Mouse (Mus musculus) mammary gland, adult 2 months (tissue): Measurements from ENCODE around the gene Ralgps1. TPM values are rescaled to one million over a fixed set of nuclear protein-coding genes. Genes with fewer than 3 reads are reported as not detected.

ENCODE experiments used
- polyA plus RNA-seq: library from polyadenylated mRNA; depleted of rRNA; stranded (reverse); fragments of >200 nt; gene quantifications from 2 replicates; pipeline ENCODE4 v1.2.3, GENCODE M21; 2012; ENCODE audit warnings: low replicate concordance; rRNA removed

The Ralgps1 gene
- polyA plus RNA-seq, result 4.7 and 5.5 TPM in 2 replicates

DNA sequence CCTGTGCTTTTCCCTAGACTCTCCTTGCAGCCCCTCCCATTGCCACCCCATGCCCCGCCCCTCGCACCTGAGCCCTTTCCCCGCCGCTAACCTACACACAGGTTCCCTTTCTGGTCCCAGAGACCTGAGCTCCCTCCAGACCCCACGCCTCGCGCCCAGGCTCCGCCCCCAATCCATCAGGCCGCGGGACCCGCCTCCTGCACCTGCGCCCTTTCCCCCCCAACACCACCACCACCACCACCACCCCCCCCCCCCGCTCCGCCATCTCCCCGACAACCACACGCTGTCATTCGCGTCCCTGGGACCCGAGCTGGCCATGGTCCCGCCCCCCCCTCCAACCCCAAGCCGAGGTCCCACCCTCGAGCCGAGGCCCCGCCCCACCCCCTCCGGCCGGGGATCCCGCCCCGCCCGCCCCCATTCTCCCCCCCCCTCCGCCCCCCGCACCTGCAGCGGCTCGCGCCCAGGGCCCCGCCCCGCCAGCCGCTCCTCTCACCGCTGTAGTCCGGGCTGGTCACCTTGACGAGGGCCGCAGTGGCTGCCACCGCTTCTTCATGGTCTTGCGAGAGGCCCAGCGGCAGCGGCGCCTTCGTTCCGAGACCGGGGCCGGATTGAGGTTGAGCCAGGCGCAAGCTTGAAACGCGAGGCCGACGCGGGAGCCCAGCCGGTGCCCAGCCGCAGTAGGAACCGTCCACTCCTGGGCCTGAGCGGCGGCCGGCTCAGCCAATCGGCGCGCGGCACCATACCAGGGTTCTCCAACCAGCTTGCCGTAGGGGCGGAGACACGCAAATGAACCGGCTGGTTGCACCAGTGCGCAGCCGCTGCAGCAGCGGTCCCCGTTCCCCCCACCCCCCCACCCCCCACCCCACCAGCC, at the start of gene Ralgps1:
Ralgps1 (minus strand) TSS at position 710 of the 871 bp plus-strand sequence.

GRCm38 (mm10) chr2:33215700-33216509, 155.4 kb downstream of the Ralgps1 start, which contains the start of gene Angptl2:
Angptl2 (plus strand) TSS chr2:33216069.

DNA sequence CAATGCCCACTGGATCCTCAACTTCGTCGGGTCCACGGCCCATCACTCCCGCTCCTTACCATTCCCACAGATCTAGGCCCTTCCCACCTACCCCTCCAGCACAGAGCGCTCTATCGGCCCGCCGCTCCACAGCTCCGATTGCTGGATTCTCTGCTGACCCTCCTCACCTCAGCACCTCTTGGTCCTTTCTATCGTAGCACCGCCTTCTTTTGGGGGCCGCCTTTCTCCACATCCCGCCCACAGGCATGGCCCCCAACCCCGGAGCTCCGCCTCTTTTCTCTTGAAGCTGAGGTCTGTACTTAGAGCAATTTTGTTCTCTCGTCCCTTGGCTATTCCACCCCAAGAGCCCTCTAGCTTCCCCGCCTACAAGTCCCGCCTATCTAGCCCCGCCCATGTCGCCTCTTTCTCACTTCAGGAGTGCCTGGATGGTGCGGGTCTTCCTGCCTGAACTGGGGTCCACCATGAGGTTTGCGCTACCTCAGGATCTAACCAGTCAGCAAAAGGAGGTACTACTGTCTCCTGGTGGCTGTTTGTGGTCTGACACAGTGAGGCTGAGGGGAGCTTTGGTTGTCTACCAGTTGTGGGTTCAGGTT, 239.7 kb downstream of the Ralgps1 start, which contains the start of gene Garnl3:
Garnl3 (minus strand) TSS at position 155 of the 593 bp plus-strand sequence.

Other genes with a start within 250 kb of the Ralgps1 start
- 7.4 and 11.3 TPM in 2 replicates for gene Garnl3, start 239.8 kb downstream of the Ralgps1 start, polyA plus RNA-seq
- gene Angptl2, start 155.4 kb downstream of the Ralgps1 start, polyA plus RNA-seq, result 223 and 294 TPM in 2 replicates
- 8.7 and 9.7 TPM in 2 replicates for gene Zbtb34, start 59.8 kb upstream of the Ralgps1 start, polyA plus RNA-seq
- 7.6 and 11.9 TPM in 2 replicates for gene Zbtb43, start 97.1 kb upstream of the Ralgps1 start, polyA plus RNA-seq